Mouse (Mus musculus) kidney, postnatal 36 days (tissue): Measurements from ENCODE around the gene Baz2a.
"Not testable (repeated sequence)": the region's sequence is repeated elsewhere in the genome, so short reads cannot be mapped to it uniquely, and the experiment has no call there.

Experiments
- DNase-seq, 2 experiments: peaks; one replicate each; pipeline ENCODE4 v3.0.0; 2021 to 2022; ENCODE audit warnings: mixed read lengths in 2 of 2

The Baz2a gene

GRCm38 (mm10) chr10:128082477-128082808, 8.9 kb upstream of the Baz2a start:
- no peak for DNase-seq

GRCm38 (mm10) chr10:128082880-128083421, 8.4 kb upstream of the Baz2a start, which contains the start of gene Atp5b:
Gene Atp5b (plus strand): TSS chr10:128083273.
- DNase-seq = peak; percentile 96 to 100

- peak in 1 of 2 experiments; percentile 38 for DNase-seq
These were observed 7.7 kb upstream of the Baz2a start for GRCm38 (mm10) chr10:128083688-128084087.

GRCm38 (mm10) chr10:128084160-128084559, 7.2 kb upstream of the Baz2a start:
- peak in 1 of 2 experiments; percentile 16 for DNase-seq

GRCm38 (mm10) chr10:128086391-128086790, 5.0 kb upstream of the Baz2a start:
- DNase-seq = peak in 1 of 2 experiments; percentile 54

- not testable (repeated sequence) for DNase-seq
These were observed 4.2 kb upstream of the Baz2a start for GRCm38 (mm10) chr10:128087216-128087615.

- peak in 1 of 2 experiments; percentile 30 for DNase-seq
These were observed 3.2 kb upstream of the Baz2a start for GRCm38 (mm10) chr10:128088181-128088580.

- no peak for DNase-seq
These were observed 1.5 kb upstream of the Baz2a start for GRCm38 (mm10) chr10:128089842-128090241.

- peak; percentile 92 to 93 for DNase-seq
These were observed 470 bp upstream of the Baz2a start for GRCm38 (mm10) chr10:128090651-128091563.

GRCm38 (mm10) chr10:128092506-128093495, 1.4 kb downstream of the Baz2a start:
- peak; percentile 86 to 94 for DNase-seq

- DNase-seq = peak in 1 of 2 experiments; percentile 56
These were observed 2.3 kb downstream of the Baz2a start for GRCm38 (mm10) chr10:128093496-128094294.

GRCm38 (mm10) chr10:128094340-128094968, 3.1 kb downstream of the Baz2a start:
- peak; percentile 97 for DNase-seq

GRCm38 (mm10) chr10:128095003-128095636, 3.7 kb downstream of the Baz2a start:
- DNase-seq = no peak

- DNase-seq = no peak
These were observed 4.9 kb downstream of the Baz2a start for GRCm38 (mm10) chr10:128096313-128096692.

- DNase-seq = peak; percentile 85 to 94
These were observed 5.6 kb downstream of the Baz2a start for GRCm38 (mm10) chr10:128096693-128097586.

GRCm38 (mm10) chr10:128097587-128097971, 6.2 kb downstream of the Baz2a start:
- DNase-seq = peak; percentile 59 to 84

- no peak for DNase-seq
These were observed 18.9 kb downstream of the Baz2a start for GRCm38 (mm10) chr10:128110103-128110761.

- DNase-seq = no peak
These were observed 19.9 kb downstream of the Baz2a start for GRCm38 (mm10) chr10:128111227-128111626.

- DNase-seq = no peak
These were observed 32.5 kb downstream of the Baz2a start for GRCm38 (mm10) chr10:128123833-128124232.
